Mouse (Mus musculus) urinary bladder, postnatal 10 days (tissue): Measurements from ENCODE around the gene Lama2.

Source experiments
- DNase-seq: peaks from one replicate; pipeline ENCODE4 v3.0.0; 2022; ENCODE audit warnings: low spot score

Lama2 gene

GRCm38 (mm10) chr10:27619658-27620057 lies at the start of gene Lama2:
Gene Lama2, minus strand, starts transcription at chr10:27619758.
- no peak for DNase-seq

- DNase-seq = no peak
These were observed 44.8 kb upstream of the Lama2 start for GRCm38 (mm10) chr10:27664391-27664790.

- DNase-seq = no peak
These were observed 43.8 kb upstream of the Lama2 start for GRCm38 (mm10) chr10:27663396-27663795.

- no peak for DNase-seq
These were observed 34.6 kb upstream of the Lama2 start for GRCm38 (mm10) chr10:27654164-27654563.

GRCm38 (mm10) chr10:27652694-27653335 lies 33.3 kb upstream of the Lama2 start:
- DNase-seq = no peak

- DNase-seq = no peak
These were observed 16.2 kb upstream of the Lama2 start for GRCm38 (mm10) chr10:27635721-27636120.

GRCm38 (mm10) chr10:27631002-27631401 lies 11.4 kb upstream of the Lama2 start:
- DNase-seq = no peak

GRCm38 (mm10) chr10:27621697-27622449 lies 2.3 kb upstream of the Lama2 start:
- no peak for DNase-seq

GRCm38 (mm10) chr10:27617522-27618020 lies 2.0 kb downstream of the Lama2 start:
- no peak for DNase-seq

GRCm38 (mm10) chr10:27616641-27617415 lies 2.7 kb downstream of the Lama2 start:
- no peak for DNase-seq

- no peak for DNase-seq
These were observed 23.9 kb downstream of the Lama2 start for GRCm38 (mm10) chr10:27595675-27596074.

GRCm38 (mm10) chr10:27533217-27533616 lies 86.3 kb downstream of the Lama2 start:
- DNase-seq = no peak

GRCm38 (mm10) chr10:27508847-27509459 lies 110.6 kb downstream of the Lama2 start:
- DNase-seq = no peak

GRCm38 (mm10) chr10:27500863-27501262 lies 118.7 kb downstream of the Lama2 start:
- no peak for DNase-seq

- DNase-seq = no peak
These were observed 131.1 kb downstream of the Lama2 start for GRCm38 (mm10) chr10:27488452-27488851.

- no peak for DNase-seq
These were observed 135.5 kb downstream of the Lama2 start for GRCm38 (mm10) chr10:27484041-27484440.

GRCm38 (mm10) chr10:27475540-27475939 lies 144.0 kb downstream of the Lama2 start:
- DNase-seq = no peak

- no peak for DNase-seq
These were observed 151.3 kb downstream of the Lama2 start for GRCm38 (mm10) chr10:27468274-27468673.

- DNase-seq = no peak
These were observed 205.7 kb downstream of the Lama2 start for GRCm38 (mm10) chr10:27413583-27414465.

GRCm38 (mm10) chr10:27390753-27391152 lies 228.8 kb downstream of the Lama2 start:
- no peak for DNase-seq

GRCm38 (mm10) chr10:27387531-27387930 lies 232.0 kb downstream of the Lama2 start:
- DNase-seq = no peak
